Mouse (Mus musculus) layer of hippocampus, postnatal 10 days (tissue): ENCODE results near the gene Cep63. TPM values are rescaled to one million over a fixed set of nuclear protein-coding genes. Genes with fewer than 3 reads are reported as not detected.

Experiments used
- DNase-seq, 2 experiments: peaks; one replicate each; pipeline ENCODE4 v3.0.0; 2021; ENCODE audit warnings: low spot score in 2 of 2
- total RNA-seq, 2 experiments: library from RNA; stranded (reverse); gene quantifications; 2 replicates each; pipeline ENCODE4 v1.2.3; 2021

Gene Cep63
- total RNA-seq, 2 experiments from 2014 or later, result 28.5 to 30.2 TPM

DNA sequence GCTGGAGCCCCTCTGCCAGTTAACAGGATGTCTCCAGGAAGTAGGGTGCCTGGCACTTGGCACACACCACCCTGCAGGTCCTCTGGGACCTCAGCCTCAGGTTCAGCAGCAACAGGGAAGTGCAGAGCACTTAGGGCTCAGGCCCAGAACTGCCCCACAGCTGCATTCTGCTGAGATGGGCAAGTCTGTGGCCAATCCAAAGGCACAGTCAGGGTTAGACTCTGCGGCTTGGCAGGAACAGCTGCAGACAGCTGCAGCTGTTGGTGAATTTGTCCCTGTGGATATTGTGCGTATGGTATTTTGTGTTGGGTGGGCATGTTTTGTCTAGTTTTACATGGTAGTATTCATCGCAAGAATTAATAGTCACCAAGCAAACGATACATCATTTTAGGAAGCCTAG lies 5.8 kb upstream of the Cep63 start:
- no peak for DNase-seq

DNA sequence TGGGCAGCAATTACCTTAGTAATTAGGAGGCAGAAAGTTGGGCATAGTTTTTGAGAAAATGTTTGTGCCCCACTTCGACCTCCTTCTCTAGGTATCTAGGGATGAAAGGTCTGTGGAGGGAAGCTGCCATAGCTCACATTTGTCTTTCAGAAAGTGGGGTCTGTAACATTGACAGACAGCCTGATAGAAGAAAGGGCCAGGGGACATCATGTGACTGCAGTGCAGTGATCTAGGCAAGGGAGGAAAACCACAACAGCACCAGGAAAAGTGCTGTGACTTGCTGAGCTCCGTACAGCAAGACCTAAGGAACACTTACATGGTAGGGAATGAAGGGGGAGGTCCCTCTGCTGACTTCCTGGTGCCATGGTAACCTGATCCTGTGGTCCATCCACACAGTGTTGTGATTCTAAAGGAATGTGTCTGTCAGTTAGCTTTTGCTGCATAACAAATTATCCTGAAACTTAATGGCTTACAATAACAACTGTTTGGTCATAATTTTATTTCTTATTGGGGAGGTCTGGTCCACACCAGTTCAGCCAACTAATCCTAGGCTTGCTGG lies 5.3 kb upstream of the Cep63 start:
- no peak for DNase-seq

DNA sequence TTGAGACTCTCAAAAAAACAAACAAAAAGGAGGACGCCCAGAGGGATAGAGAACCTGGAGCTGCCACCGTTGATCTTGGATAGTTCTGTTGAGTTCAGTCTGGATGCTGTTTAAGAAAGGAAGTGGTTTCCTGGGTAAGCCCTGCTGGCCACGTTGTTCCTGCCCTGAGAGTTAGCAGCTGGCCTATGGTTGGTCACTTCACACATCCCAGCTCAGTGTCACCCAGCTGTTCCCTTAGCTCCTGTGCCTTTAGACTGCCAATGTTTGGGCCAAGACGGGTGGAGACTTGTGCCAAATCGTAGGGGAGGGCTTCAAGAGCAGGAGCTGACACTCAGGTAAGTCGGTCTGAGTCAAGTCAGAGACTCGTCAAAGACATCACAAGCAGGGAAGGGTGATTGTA lies 2.7 kb upstream of the Cep63 start:
- no peak for DNase-seq

DNA sequence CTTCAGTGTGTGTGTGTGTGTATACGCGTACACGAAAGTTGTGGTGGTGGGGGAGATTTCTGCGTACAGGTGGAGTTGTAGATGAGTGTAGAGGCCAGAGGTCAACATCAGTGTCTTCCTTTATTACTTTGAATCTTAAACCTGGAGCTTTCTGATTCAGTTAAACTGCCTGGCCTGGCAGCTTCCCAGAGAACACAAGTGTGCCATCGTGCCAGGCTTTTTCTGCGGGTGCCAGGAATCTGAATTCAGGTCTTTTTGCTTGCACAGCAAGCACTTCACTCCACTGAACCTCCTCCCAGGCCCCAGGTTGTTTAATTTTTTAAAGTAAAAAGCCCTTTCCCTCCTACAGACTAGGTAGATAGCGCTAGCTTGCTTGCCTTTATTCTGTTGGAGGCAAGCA lies 1.1 kb upstream of the Cep63 start:
- DNase-seq, result no peak

DNA sequence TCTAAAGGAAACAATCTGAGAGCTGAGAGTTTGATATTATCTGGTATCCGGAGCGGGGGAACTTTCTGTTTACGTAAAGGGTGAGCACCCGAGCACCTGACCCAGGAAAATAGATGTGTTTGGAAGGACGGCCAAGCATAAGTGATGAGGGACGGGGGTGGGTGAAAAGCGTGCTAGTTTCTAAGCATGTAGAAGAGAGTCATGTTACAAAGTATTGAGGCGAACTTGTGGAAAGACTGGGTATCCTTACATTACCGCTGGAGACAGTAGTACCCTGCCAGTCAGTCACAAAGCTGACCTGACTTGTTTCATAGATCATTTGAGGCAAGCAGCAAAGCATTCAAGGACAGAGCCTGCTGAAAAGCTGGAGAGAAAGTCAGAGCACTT lies 498 bp upstream of the Cep63 start:
- DNase-seq, result no peak

DNA sequence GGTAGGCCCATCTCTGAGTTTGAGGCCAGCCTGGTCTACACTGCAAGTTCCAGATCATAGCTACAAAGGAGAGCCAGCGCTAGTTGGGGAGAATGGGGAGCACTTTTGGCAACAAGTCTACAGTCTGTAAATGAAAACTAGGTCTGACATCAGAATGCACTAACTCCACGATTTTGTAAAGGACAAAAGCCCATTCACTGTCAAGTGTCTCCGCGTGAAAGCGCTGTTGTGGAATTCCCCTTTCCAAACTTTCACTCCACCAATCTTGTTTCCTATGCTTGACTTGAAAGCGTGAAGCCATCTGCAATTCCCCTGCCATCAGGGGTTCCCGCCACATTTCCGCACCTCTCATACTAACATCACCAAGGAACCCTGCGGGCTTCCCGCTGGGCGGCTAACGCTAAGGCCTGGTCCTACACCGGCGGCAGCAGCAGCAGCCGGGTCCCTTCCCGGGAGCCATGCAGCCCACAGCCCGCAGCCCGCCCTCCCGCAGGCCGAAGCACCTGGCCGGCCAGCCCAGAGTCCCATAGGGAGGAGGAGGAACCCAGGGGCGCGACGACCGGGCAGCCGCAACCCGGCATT lies 842 bp downstream of the Cep63 start:
- DNase-seq, result no peak

DNA sequence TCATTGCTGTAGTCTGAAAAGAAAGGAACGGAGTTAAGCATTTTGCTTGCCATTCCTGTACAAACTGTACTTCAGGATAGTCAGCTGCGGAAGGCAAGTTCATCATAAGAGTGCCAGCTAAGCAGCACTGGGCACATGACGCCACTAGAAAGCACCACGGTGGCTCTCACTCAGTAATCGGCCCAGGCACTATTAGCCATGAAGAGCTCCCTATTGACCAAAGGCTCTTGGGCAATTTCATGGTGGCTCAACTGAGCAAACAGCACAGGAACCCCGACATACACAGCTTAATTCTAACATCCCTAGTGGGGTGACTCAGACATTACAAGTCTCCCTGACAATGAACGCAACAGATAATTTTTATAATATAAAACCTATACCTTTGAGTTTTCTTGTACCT lies 2.8 kb downstream of the Cep63 start:
- DNase-seq, result no peak

DNA sequence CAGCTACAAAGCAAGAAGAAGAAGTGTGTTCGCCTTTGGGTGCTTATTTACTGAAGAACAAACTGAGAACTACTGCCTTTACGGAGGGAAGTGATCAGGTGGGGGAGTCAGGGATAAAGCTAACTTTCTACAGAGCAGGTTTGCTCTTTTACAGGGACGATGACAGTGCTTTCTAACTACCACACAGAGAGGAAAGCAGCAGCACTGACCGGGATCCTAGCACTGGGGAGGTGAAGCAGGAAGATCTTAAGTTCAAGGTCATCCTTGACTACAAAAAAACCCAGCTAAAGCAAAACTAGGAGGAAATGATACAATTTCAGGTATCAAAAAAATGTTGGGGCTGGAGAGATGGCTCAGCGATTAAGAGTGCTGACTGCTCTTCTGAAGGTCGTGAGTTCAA lies 3.5 kb downstream of the Cep63 start:
- no peak for DNase-seq

DNA sequence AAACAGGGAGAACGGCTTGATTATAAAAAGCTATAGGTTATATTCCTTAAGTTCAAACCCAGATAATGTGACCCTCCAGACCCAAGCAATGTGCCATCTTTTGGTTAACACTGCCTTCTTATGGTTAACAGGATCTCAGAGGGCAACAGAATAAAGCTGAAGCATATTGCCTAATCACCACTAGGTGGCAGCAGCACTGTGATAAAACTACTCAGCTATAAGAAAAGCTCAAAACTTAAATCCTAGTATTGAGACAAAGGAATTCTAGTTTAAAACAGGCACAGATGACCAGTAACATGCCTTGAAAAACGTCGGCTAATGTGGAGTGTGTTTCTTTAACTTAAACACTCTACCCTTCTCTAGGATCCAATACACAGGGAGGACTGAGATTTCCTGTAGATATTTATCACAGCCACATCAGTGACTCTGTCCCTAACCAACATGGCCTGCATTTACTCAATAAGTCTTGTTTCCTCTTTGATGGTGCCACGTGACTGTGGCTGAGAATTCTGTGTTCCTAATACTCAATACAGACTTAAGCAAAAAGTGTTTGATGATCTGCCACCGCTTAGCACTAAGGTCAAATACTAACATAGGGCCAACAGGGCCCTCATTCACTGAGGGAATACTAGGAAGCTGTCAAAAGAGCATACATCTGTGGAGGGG lies 4.0 kb downstream of the Cep63 start:
- peak in 1 of 2 experiments; percentile 62 for DNase-seq

DNA sequence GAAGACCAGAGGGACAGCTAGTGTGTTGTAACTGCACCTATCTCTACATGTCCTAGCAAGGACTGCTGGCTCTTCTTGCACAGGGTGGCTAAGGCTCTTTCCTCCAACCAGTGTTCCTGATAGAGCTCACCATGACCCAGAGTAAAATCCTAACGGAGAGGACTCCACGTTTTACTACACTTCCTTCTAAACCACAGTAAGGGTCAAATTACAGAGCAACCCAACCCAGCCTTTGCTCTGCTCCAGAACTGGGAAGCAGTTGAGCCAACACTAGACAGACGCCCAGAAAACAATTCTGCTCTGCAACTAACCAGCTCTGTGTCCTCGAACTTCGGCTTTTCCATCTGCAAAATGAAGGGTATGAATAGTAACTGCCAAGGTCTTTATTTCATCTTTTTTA lies 4.9 kb downstream of the Cep63 start:
- DNase-seq, result no peak

DNA sequence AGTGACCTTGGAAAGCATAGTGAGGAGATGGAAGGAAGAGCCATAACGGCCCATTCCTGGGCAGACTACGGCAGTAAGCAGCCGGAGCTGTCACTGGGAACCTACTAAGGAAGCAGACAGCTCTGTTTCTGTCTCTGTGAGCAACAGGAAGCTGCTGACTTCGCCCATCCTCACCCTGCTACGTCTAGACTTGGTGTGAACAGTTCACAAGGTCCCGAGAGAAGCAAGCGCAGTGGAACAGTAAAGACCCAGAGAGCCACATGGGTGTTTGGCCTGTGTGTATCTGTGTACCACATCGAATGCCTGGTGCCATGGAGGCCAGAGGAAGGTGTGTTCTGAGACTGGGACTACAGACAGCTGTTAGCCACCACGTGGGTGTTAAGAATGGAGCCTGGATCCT lies 10.1 kb downstream of the Cep63 start:
- no peak for DNase-seq

DNA sequence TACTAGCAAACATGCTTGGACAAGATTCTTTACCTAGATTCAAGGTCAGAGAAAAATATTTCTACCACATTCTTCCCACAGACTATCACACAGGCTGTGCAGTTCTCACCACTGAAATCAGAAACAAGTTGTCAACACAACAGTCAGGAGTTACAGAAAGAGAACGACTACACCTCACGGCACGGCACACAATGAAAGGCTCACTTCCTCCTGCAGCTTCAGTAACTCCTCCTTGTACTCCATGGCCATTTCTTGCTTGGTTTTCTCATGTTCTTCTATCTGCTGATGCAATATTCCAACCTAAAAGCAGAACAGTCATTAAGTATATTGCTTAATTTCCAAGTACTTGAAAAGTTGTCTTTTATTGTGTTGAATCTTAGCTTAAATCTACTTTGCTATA lies 11.3 kb downstream of the Cep63 start:
- no peak for DNase-seq

DNA sequence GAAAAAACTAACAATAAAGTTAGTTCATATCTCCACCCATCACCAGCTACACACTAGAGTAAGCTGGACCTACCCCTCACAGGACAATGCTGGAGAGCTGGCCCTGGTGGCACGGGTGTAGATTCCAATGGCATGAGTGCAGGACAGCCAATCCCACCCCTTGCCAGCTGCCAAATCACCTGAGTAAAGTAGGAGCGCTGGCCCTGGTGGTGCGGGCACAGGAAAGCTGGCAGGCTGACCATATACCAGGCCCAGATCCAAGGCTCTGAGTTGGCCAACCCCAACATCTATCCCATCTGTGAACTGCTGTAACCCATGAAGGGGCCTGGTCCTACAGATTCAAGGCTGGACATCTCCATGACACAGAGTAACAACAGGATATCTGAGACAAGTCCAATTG lies 17.1 kb downstream of the Cep63 start:
- DNase-seq, result no peak

DNA sequence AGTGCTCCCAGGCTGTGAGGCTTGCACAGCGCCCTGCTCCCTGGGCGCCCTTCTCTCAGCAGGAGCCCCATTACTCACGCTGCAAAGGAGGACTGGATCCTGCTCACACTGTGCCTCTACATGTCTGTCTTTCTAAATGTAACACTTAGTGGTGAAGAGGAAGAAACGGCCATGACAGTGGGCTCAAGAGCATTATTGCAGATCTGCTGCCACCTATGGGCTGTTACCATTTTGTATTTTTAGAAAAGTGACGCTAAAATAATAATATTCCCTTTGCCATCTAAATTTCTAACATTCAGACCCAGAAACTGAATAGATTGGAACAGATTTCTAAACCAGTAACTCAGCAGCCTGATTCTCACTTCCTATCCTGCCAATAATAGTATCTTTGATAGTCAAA lies 18.9 kb downstream of the Cep63 start:
- DNase-seq, result no peak

DNA sequence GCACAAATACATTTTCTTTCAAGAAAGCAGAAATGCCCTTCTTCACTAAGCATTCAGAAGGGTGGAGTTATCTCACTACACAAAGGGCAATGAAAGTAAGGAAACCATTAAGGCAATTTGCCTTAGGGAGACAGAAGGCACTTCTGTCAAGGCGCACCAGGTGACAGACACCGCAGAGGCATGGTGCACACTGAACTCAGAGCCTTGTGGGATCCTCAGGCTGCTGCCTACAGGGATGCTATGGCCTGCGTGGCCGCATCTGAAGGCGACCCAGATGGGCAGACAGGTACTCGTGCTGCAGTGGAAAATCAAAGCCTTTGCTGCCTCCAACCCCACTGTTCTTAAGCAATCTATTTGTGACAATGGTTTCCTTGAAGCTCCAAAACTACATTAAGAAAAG lies 21.2 kb downstream of the Cep63 start:
- no peak for DNase-seq

DNA sequence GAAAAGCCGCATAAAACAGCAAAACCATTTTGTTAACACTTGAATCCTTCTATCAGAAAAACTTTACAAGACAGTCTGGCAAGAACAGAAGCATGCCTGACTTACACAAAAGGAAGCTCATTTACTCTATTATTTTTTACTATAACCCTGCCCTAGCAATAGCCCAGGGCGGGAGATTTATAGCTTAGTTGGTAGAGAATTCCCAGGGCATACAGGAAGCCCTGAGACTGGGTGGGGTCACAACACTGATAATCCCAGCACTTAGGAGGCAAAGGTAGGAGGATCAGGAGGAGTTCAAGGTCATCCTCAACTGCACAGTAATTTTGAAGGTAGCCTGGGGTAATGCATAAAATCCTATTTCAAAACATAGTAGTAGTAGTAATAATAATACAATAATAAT lies 24.7 kb downstream of the Cep63 start:
- no peak for DNase-seq

DNA sequence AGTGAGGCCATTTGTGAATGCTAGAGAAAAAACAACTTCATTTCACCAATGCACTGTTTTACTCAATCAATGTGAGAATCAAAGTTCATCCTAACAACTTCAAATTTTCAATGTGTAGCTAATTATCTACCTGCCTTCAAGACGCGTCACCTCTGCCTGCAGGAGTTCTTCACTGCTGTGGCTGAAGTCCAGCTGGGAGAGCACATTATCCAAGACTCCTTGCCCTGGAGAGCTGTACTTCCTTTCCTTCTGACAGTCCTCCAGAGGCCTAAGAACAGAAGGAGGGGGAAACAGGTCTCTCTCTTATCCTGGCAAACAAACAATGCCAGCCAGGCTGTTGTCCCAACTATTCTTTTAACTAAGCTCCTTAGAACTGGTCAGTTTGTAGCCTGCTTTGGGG lies 25.1 kb downstream of the Cep63 start:
- DNase-seq, result no peak

DNA sequence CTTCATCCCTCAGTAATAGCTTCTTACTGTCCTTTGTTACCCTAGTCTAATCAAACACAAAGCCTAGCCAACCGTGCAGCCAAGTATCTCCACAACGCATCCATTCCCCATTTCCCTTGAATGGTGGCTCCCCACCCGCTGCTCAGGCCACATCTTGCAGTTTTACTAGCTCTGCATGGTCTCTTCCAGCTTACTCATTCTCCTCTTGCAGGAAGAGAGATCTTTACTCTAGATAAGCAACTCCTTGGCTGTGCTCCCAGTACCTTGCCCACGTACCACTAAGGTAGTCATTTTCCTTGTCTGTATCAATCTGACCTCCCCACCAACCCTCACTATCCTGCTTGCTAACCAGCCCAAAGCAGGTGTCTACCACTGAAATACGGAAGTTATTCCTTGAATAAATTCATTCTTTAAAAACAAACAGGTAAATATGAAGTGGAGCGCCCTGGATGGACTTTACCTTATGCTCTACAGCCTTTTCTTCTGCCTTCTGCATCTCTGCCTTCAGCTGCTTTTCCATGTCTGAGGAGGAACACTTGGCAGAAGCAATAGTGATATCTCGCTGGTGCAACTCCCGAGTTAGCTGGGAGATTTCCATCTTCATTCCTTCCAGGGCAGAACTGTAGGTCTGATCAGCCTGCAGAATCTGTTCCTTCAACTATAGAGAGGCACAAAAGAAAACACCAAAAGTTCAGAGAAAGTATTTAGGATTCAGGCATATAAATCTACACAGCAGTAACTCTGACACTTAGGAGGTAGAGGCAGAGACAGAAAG lies 30.5 kb downstream of the Cep63 start:
- DNase-seq, result no peak

DNA sequence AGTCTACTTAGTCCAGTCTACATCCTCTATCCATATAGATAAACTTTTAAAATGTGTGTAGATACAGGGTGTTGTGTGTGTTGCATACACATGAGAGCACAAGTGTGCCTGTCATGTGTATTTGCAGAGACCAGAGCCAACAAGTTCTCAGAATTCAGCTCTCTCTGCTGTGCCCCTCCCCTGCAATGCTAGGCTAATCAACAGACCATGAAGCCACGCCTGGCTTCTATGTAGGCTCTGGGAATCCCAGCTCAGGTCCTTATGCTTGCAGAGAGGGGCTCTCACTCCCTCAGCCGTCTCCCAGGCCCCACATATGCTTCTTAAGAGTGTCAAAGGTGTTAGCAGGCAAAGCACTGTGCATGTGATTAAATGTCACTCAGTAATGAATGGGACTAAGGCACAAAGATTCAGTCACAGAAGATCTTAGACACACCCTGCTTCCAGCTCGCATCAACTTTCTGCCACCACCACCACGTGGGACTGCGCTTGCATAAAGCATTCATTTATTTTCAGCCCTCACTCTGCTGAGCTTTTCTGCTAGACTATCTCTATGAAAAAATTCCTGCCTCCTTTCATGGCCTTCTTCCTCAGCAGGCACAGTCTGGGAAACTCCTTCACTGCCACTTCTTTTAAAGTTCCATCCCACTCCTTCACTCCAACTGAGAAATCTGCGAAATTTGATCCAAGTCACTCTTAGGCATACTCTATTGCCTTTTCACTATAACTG lies 31.5 kb downstream of the Cep63 start:
- no peak for DNase-seq

DNA sequence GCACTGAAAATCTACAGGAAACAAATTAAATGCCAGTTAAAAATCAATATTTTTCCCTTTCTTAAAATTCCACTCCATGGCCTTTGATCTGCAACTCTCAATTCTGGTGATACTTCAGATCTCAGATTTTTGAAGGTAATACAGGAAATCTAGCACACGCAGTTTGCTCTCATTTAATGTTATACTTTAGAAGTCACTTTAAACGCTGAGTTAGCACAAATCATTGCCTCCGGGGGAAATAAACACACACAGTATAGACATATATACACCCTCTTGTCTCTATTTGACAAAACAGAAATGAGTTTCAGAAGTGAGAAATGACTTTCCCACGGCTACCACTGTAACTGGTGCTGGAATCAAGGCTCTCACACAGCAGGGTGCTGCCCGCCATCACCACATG lies 39.0 kb downstream of the Cep63 start:
- DNase-seq, result no peak

DNA sequence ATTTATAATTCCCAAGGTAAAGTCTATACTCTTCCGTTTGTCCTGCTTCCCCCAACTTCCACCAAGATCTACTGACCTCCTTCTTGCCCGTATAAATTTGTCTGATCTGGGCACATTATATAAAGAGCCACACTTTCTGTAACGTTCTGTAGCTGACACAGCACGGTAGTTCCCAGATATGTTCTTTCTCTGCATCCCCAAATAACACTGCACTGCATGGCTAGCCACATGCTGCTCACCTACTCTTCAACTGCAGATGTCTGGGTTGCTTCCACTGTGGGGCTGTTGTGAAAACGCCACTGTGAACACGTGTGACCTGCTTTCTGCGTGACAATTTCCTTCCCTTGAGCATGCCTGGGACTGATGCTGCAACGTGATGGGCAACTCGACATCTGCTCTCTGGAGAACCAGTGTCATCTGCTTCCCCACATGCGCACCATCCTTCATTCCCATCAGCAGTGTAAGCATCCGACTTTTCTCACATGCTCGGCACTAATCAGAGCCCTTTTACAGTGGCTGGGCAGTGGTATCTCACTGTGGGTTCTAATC lies 44.3 kb downstream of the Cep63 start:
- DNase-seq, result no peak

DNA sequence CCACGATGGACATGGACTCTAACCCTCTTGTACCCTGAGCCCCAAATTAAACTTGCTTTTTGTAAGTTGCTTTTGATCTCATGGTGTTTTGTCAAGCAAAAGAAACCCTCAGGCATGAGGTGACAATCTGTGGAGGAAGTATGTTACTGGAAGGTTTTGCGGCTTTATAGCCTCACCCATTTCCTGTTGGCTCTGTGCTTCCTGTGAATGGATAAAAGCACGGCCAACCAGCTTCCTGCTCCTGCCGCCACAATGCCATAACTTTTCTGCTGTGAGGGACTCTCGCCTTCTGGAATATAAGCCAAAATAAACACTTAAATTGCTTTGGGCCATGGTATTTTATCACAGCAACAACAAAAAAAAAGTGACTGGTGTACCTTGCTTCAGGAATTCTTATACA lies 48.9 kb downstream of the Cep63 start:
- DNase-seq, result no peak
